Comparison of ENCODE assay signal across 13 mouse cellular contexts in the genomic region with DNA sequence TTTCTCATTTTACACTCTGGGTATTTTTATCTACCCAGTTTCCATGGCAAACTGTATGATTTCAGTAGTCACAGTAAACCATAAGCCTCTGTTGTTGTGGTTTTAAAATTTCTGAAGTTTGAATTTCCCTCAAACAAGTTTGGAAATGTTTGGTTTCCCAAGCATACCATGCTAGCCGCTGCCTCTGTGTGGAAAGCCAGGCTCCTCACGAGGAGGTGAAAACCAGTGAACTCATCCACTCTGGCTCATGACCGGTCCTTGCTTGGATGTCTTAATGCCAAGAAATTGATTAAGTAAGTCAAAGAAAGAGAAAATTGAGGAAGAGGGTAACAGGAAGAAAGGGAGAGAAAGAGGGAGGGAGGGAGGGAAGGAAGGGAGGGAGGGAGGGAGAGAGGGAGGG.
"Had no signal": no experiment of that assay in that cellular context is flagged by ENCODE, and none has a peak within 500 bp of the region (broad histone marks: within the 10 kb centered on the region; RNA-seq: fewer than 3 reads in every experiment).

No protein-coding gene starts in this region.

- ATAC-seq: midbrain, embryonic 13.5 days; midbrain, embryonic 15.5 days had no signal

- H3K4me3 ChIP-seq: megakaryocyte, embryonic 14.5 days; midbrain, embryonic 13.5 days; midbrain, embryonic 15.5 days; neural tube, embryonic 12.5 days; stomach, embryonic 15.5 days had no signal

- DNase-seq: lung, adult 18-20 months; lung, embryonic 14.5 days; lung, postnatal 10 days; lung, postnatal 4 days; right cerebral cortex, postnatal 14 days; thymus, adult 2 months; thymus, postnatal 36 days had no signal

- H3K27me3 ChIP-seq: megakaryocyte, embryonic 14.5 days; midbrain, embryonic 13.5 days; midbrain, embryonic 15.5 days; neural tube, embryonic 12.5 days; stomach, embryonic 15.5 days had no signal

- H3K36me3 ChIP-seq: midbrain, embryonic 13.5 days; midbrain, embryonic 15.5 days; neural tube, embryonic 12.5 days; stomach, embryonic 15.5 days had no signal

- H3K4me1 ChIP-seq: midbrain, embryonic 13.5 days; midbrain, embryonic 15.5 days; neural tube, embryonic 12.5 days had no signal

- H3K27ac ChIP-seq: midbrain, embryonic 13.5 days; midbrain, embryonic 15.5 days; neural tube, embryonic 12.5 days; stomach, embryonic 15.5 days; stomach, postnatal 0 days had no signal
